Mouse (Mus musculus) lung, adult 2 months (tissue): ENCODE measurements around the gene Fxyd5.

ENCODE experiments used
- CTCF ChIP-seq: fragments of 200-500 bp; IDR thresholded peaks from 2 replicates; pipeline ENCODE4 v1.5.1; 2011; ENCODE audit warnings: mild to moderate bottlenecking, low read length, control low read depth; ENCODE audit not compliant: insufficient read depth
- POLR2A ChIP-seq: fragments of 200-500 bp; IDR thresholded peaks from 2 replicates; pipeline ENCODE4 v1.6.1; 2011; ENCODE audit warnings: low read depth, mild to moderate bottlenecking, control low read depth, low read length, borderline replicate concordance; ENCODE audit errors: extremely low read depth

GRCm38 (mm10) chr7:31049846-31050281 is 7.6 kb upstream of the Fxyd5 start:
- no peak for TF ChIP-seq CTCF
- no peak for TF ChIP-seq POLR2A
